In genomic region chr1:75608625-75609263, GRCm38 (mm10) we compare ENCODE assay signal across 16 mouse cellular contexts.
A peak's percentile ranks its signal among the peaks of the same experiment; 100 is the strongest.
DNase-seq lines count a peak whose midpoint lies in the region; ATAC-seq and TF ChIP-seq lines count a peak whose summit lies in the region.
"Had no signal": no experiment of that assay in that cellular context is flagged by ENCODE, and none has a peak within 500 bp of the region (broad histone marks: within the 10 kb centered on the region; RNA-seq: fewer than 3 reads in every experiment).

No protein-coding gene starts in this region.

- H3K9ac ChIP-seq in hindbrain, embryonic 14.5 days = no peak overlapping the region
- H3K9ac ChIP-seq in hindbrain, embryonic 11.5 days (ENCODE audit: low read depth, low read length) = no peak overlapping the region
- H3K9ac ChIP-seq in ES-Bruce4 (ENCODE audit: low read depth, poor library complexity, severe bottlenecking) = no peak overlapping the region
- H3K9ac ChIP-seq in forebrain, embryonic 16.5 days (replicated peaks; ENCODE audit: low read depth, low read length) = 0 out of 2 replicates have a peak overlapping the region, but pooled peaks have one; percentile 14

- H3K9me3 ChIP-seq in hindbrain, embryonic 14.5 days (ENCODE audit: control insufficient read depth, low read length) = no peaks in the 10 kb centered on the region
- no peaks in the 10 kb centered on the region for H3K9me3 ChIP-seq in hindbrain, embryonic 11.5 days (ENCODE audit: control insufficient read depth, low read length)
- H3K9me3 ChIP-seq in ES-Bruce4 (replicated peaks; ENCODE audit: control insufficient read depth, insufficient read depth, low read length, poor library complexity, severe bottlenecking) = no peaks in the 10 kb centered on the region
- H3K9me3 ChIP-seq in forebrain, embryonic 16.5 days (ENCODE audit: control insufficient read depth, low read length) = no peaks in the 10 kb centered on the region

- WGBS in hindbrain, embryonic 14.5 days = 66% methylated on average over 11 of the region's 11 CpGs
- 78% methylated on average over 11 of the region's 11 CpGs for WGBS in hindbrain, embryonic 11.5 days
- WGBS in forebrain, embryonic 16.5 days = 37% methylated on average over 11 of the region's 11 CpGs

- no peak overlapping the region for H3K4me3 ChIP-seq in hindbrain, embryonic 14.5 days (replicated peaks; ENCODE audit: low read length)
- no peak overlapping the region for H3K4me3 ChIP-seq in hindbrain, embryonic 11.5 days (ENCODE audit: low read depth, low read length)
- H3K4me3 ChIP-seq in ES-Bruce4 (ENCODE audit: low read depth, low read length) = no peak overlapping the region
- H3K4me3 ChIP-seq in forebrain, embryonic 16.5 days (replicated peaks; ENCODE audit: low read length) = no peak overlapping the region

- H3K36me3 ChIP-seq in hindbrain, embryonic 14.5 days (replicated peaks; ENCODE audit: control insufficient read depth, insufficient read depth) = no peaks in the 10 kb centered on the region
- no peaks in the 10 kb centered on the region for H3K36me3 ChIP-seq in hindbrain, embryonic 11.5 days (ENCODE audit: control insufficient read depth, insufficient read depth, low read length)
- no peaks in the 10 kb centered on the region for H3K36me3 ChIP-seq in ES-Bruce4 (ENCODE audit: control insufficient read depth, insufficient read depth, low read length, poor library complexity, severe bottlenecking)
- H3K36me3 ChIP-seq in forebrain, embryonic 16.5 days (ENCODE audit: control insufficient read depth, insufficient read depth) = no peaks in the 10 kb centered on the region

- no peak for TF ChIP-seq EP300 in ES-Bruce4 (IDR thresholded peaks at IDR 0.05; ENCODE audit: insufficient read depth, low read depth, low read length)

- no peak for DNase-seq in hindbrain, embryonic 14.5 days (ENCODE audit: low spot score)
- DNase-seq in hindbrain, embryonic 11.5 days (ENCODE audit: low spot score) = no peak
- peak; percentile 52 for DNase-seq in ZHBTc4 (ENCODE audit: low read depth, low spot score)
- DNase-seq in right cerebral cortex, postnatal 25 days = no peak
- DNase-seq in urinary bladder, postnatal 25 days (ENCODE audit: low spot score) = no peak
- DNase-seq in layer of hippocampus, postnatal 36 days = no peak
- DNase-seq: B cell, adult 2 months; cerebellum, adult 9-11 months; heart, adult 11 months; kidney, adult 18-20 months; kidney, postnatal 10 days; lung, adult 18-20 months; thymus, postnatal 14 days had no signal

- peak; percentile 1 for TF ChIP-seq CTCF in ES-Bruce4 (IDR thresholded peaks at IDR 0.05; ENCODE audit: low read depth, low read length)

- H3K27ac ChIP-seq in hindbrain, embryonic 14.5 days = 0 out of 2 replicates have a peak overlapping the region, but pooled peaks have one; percentile 22
- H3K27ac ChIP-seq in hindbrain, embryonic 11.5 days (ENCODE audit: low read depth, low read length) = no peak overlapping the region
- H3K27ac ChIP-seq in ES-Bruce4 (ENCODE audit: insufficient read depth, low read length) = peak overlapping the region; percentile 31; the same call in 1 of the 2 replicates
- no peak overlapping the region for H3K27ac ChIP-seq in forebrain, embryonic 16.5 days (ENCODE audit: low read length)

- no peak for TF ChIP-seq POLR2A in ES-Bruce4 (IDR thresholded peaks at IDR 0.05; ENCODE audit: insufficient read depth, low read length)

- no peaks in the 10 kb centered on the region for H3K4me1 ChIP-seq in hindbrain, embryonic 14.5 days (replicated peaks; ENCODE audit: control insufficient read depth, insufficient read depth, low read length)
- H3K4me1 ChIP-seq in hindbrain, embryonic 11.5 days (replicated peaks; ENCODE audit: control insufficient read depth, insufficient read depth, low read length) = no peaks in the 10 kb centered on the region
- H3K4me1 ChIP-seq in ES-Bruce4 (ENCODE audit: control insufficient read depth, insufficient read depth, low read length) = peaks cover 6% of the 10 kb centered on the region
- peaks cover 12% of the 10 kb centered on the region; the same call in 1 of the 2 replicates for H3K4me1 ChIP-seq in forebrain, embryonic 16.5 days (replicated peaks; ENCODE audit: control insufficient read depth, insufficient read depth, low read length)

- no peaks in the 10 kb centered on the region for H3K27me3 ChIP-seq in hindbrain, embryonic 14.5 days (ENCODE audit: control insufficient read depth, insufficient read depth, low read length)
- H3K27me3 ChIP-seq in hindbrain, embryonic 11.5 days (ENCODE audit: control insufficient read depth, insufficient read depth, low read length) = no peaks in the 10 kb centered on the region
- no peaks in the 10 kb centered on the region for H3K27me3 ChIP-seq in ES-Bruce4 (ENCODE audit: control insufficient read depth, insufficient read depth, low read length, poor library complexity, severe bottlenecking)
- H3K27me3 ChIP-seq in forebrain, embryonic 16.5 days (replicated peaks; ENCODE audit: control insufficient read depth, insufficient read depth, low read length) = no peaks in the 10 kb centered on the region

- no peak for ATAC-seq in hindbrain, embryonic 14.5 days (ENCODE audit: low FRiP score)
- no peak for ATAC-seq in hindbrain, embryonic 11.5 days (ENCODE audit: low FRiP score)
- peak; percentile 72 for ATAC-seq in forebrain, embryonic 16.5 days
- ATAC-seq: Patski had no signal

- no peak overlapping the region for H3K4me2 ChIP-seq in hindbrain, embryonic 14.5 days (replicated peaks)
- no peak overlapping the region for H3K4me2 ChIP-seq in hindbrain, embryonic 11.5 days (replicated peaks; ENCODE audit: low read depth, low read length)
- H3K4me2 ChIP-seq in forebrain, embryonic 16.5 days (ENCODE audit: low read length) = peak overlapping the region; percentile 28

Comparison
In these comparisons a context has a peak if more than half of its experiments do, and no peak if none do; other contexts are left out.
1. H3K27ac ChIP-seq: peak in hindbrain, embryonic 14.5 days (single experiment) and ES-Bruce4 (single experiment); none in hindbrain, embryonic 11.5 days (single experiment) and forebrain, embryonic 16.5 days (single experiment).